Mouse (Mus musculus) liver, embryonic 14.5 days (tissue): Measurements from ENCODE around the gene 3110082J24Rik. TPM values are rescaled to one million over a fixed set of nuclear protein-coding genes. Genes with fewer than 3 reads are reported as not detected.

Experiments
- ATAC-seq: fragments of 200-750 bp; cut with Nextera tagmentation; 2 replicates; pipeline ENCODE4 v1.8.0; 2017; ENCODE audit warnings: moderate number of reproducible peaks, mild to moderate bottlenecking, moderate library complexity; ENCODE audit not compliant: insufficient read depth
- DNase-seq, 3 experiments: peaks; one replicate each; pipeline ENCODE4 v3.0.0-alpha.2; 2012 to 2013; ENCODE audit warnings: low read depth in 3 of 3, low spot score in 3 of 3
- H3K27ac ChIP-seq: fragments of 300-500 bp; sonication (generic); 2 replicates; pipeline ENCODE4 v1.5.1; 2014; ENCODE audit warnings: moderate library complexity, mild to moderate bottlenecking, control low read depth, inconsistent platforms
- H3K27me3 ChIP-seq: fragments of 300-500 bp; sonication (generic); 2 replicates; pipeline ENCODE4 v1.6.1; 2014; ENCODE audit warnings: mild to moderate bottlenecking, low read length, moderate library complexity; ENCODE audit not compliant: control insufficient read depth, insufficient read depth
- H3K36me3 ChIP-seq: fragments of 300-500 bp; sonication (generic); replicated peaks from 2 replicates; pipeline ENCODE4 v1.6.1; 2014; ENCODE audit warnings: low read depth; ENCODE audit not compliant: control insufficient read depth, insufficient read depth
- H3K4me1 ChIP-seq, 2 experiments: fragments of 200-500 bp in 1 of 2; fragments of 300-500 bp in 1 of 2; sonication (generic) in 1 of 2; replicated peaks; 2 replicates each; pipeline ENCODE4 v1.6.1; 2012 to 2014; ENCODE audit warnings: antibody characterized with exemption in 1 of 2, inconsistent platforms in 1 of 2, low read length in 1 of 2; ENCODE audit not compliant: control insufficient read depth in 2 of 2, insufficient read depth in 2 of 2
- H3K4me2 ChIP-seq: fragments of 300-500 bp; sonication (generic); 2 replicates; pipeline ENCODE4 v1.6.1; 2014; ENCODE audit warnings: low read depth, mild to moderate bottlenecking, control low read depth, moderate library complexity
- H3K4me3 ChIP-seq, 2 experiments: fragments of 200-500 bp in 1 of 2; fragments of 300-500 bp in 1 of 2; sonication (generic) in 1 of 2; 2 replicates each; pipeline ENCODE4 v1.5.1; 2012 to 2014; ENCODE audit warnings: low read depth in 2 of 2, low read length in 2 of 2, mild to moderate bottlenecking in 2 of 2, control low read depth in 1 of 2, inconsistent platforms in 1 of 2, moderate library complexity in 1 of 2; ENCODE audit not compliant: insufficient read depth in 1 of 2
- H3K9ac ChIP-seq: fragments of 300-500 bp; sonication (generic); replicated peaks from 2 replicates; pipeline ENCODE4 v1.6.1; 2014; ENCODE audit warnings: mild to moderate bottlenecking, control low read depth, moderate library complexity
- H3K9me3 ChIP-seq: fragments of 300-500 bp; sonication (generic); 2 replicates; pipeline ENCODE4 v1.6.1; 2016; ENCODE audit warnings: low read length, mixed read lengths; ENCODE audit not compliant: control insufficient read depth
- CTCF ChIP-seq: IDR thresholded peaks from 2 replicates; pipeline ENCODE4 v1.5.1; 2016; ENCODE audit warnings: antibody characterized with exemption, low read depth, control low read depth
- EP300 ChIP-seq: IDR thresholded peaks from 2 replicates; pipeline ENCODE4 v1.6.1; 2016; ENCODE audit warnings: antibody characterized with exemption, low read depth
- WGBS: fragments of 180-500 bp; shearing (Covaris S2); extraction: QIAGEN DNeasy Blood & Tissue Kit; methylation state at CpG from one replicate; pipeline ENCODE4 v1.1.7; 2014; ENCODE audit not compliant: insufficient replicate concordance; 5-methylcytosine and 5-hydroxymethylcytosine counted together
- polyA plus RNA-seq, 2 experiments: library from polyadenylated mRNA; depleted of rRNA in 1 of 2; stranded (reverse) in 1 of 2; unstranded in 1 of 2; fragments of >200 nt; fragmentation: Nextera tagmentation in 1 of 2; extraction: Ambion mirVana in 1 of 2; gene quantifications; 2 replicates each; pipeline versions ENCODE4 v1.2.1 to v1.2.3; 2012 to 2014

The 3110082J24Rik gene
- polyA plus RNA-seq, 2 experiments = not detected

GRCm38 (mm10) chr5:30113881-30114760, 8.2 kb upstream of the 3110082J24Rik start:
- DNase-seq (peak in 1 of 3 experiments; percentile 20), ATAC-seq (peak; percentile 38; the same call in 1 of the 2 replicates)
- H3K9me3 ChIP-seq = no peaks in the 10 kb centered on the region
- under 1% methylated on average over 99 of the region's 103 CpGs for WGBS
- no peaks in the 10 kb centered on the region for H3K36me3 ChIP-seq
- peaks cover 0 to 6% of the 10 kb centered on the region in 2 experiments; a peak in 2 of 4 replicates for H3K4me1 ChIP-seq
- peak overlapping the region; percentile 61 for H3K4me2 ChIP-seq
- TF ChIP-seq EP300 (no peak), CTCF (peak; percentile 53)
- H3K4me3 ChIP-seq = peak overlapping the region; percentile 22 to 48
- H3K27me3 ChIP-seq = peaks cover 50% of the 10 kb centered on the region
- no peak overlapping the region for H3K27ac ChIP-seq
- no peak overlapping the region for H3K9ac ChIP-seq

- Histone ChIP-seq H3K9ac (no peak overlapping the region), H3K4me3 (no peak overlapping the region), H3K27me3 (peaks cover 60% of the 10 kb centered on the region), H3K36me3 (no peaks in the 10 kb centered on the region), H3K4me1 (peaks cover 0 to 6% of the 10 kb centered on the region in 2 experiments; a peak in 2 of 4 replicates), H3K27ac (no peak overlapping the region), H3K9me3 (no peaks in the 10 kb centered on the region), H3K4me2 (no peak overlapping the region)
- DNase-seq (no peak), ATAC-seq (no peak)
- TF ChIP-seq EP300 (no peak), CTCF (peak; percentile 42)
- 71% methylated on average over 3 of the region's 3 CpGs for WGBS
Measured at GRCm38 (mm10) chr5:30112533-30113068, 6.7 kb upstream of the 3110082J24Rik start.

DNA sequence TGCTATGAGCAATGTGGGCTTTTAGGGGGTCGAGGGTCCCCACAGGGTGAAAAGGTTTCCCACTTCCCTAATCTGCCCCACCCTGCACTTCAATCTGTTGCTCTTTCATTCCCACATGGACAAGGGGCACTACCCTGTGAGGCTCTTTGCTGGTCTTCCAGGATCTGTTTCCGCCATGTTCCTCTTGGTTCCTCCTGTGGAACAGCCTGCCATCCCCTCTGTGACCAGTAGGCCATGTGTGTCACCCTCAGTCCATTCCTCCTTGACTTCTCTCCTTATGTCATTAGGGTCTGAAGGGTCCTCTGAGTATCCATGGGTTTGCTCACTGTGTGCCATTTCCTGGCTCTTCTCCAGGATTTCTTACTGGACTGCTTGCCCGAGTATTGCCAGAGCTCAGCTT, 5.9 kb upstream of the 3110082J24Rik start:
- no peak overlapping the region for H3K4me2 ChIP-seq
- no peak overlapping the region for H3K27ac ChIP-seq
- H3K4me3 ChIP-seq = no peak overlapping the region
- peaks cover 0 to 6% of the 10 kb centered on the region in 2 experiments; a peak in 2 of 4 replicates for H3K4me1 ChIP-seq
- peaks cover 68% of the 10 kb centered on the region for H3K27me3 ChIP-seq
- TF ChIP-seq EP300 (no peak), CTCF (no peak)
- H3K36me3 ChIP-seq = no peaks in the 10 kb centered on the region
- ATAC-seq = no peak
- 47% methylated on average over 3 of the region's 3 CpGs for WGBS
- no peaks in the 10 kb centered on the region for H3K9me3 ChIP-seq
- no peak for DNase-seq
- H3K9ac ChIP-seq = no peak overlapping the region

DNA sequence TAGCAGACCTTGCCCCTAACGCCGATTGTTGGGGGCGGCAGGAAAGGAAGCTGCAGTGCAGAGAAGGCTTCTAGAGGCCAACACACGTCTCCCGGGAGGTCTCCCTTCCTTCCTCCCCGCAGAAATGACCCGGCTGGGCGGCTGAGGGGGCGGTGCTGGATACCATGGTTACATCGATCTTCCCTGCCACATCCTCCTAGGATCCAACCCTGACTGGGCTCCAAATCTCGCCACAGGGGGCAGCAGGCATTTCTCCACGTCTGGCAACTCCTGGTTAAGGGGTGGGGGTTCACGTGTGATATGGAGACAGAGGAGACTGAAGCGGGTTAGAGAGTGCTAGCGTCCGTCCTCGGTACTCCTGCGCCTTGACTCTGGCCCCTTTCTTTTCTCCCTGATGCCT, 5.2 kb upstream of the 3110082J24Rik start:
- Histone ChIP-seq H3K4me3 (peak overlapping the region in 1 of 2 experiments; percentile 10; a peak in 1 of 4 replicates), H3K27ac (no peak overlapping the region), H3K9me3 (no peaks in the 10 kb centered on the region), H3K4me2 (peak overlapping the region; percentile 30), H3K27me3 (peaks cover 75% of the 10 kb centered on the region), H3K9ac (no peak overlapping the region), H3K36me3 (no peaks in the 10 kb centered on the region), H3K4me1 (peaks cover 0 to 6% of the 10 kb centered on the region in 2 experiments; a peak in 2 of 4 replicates)
- no peak for DNase-seq
- peak; percentile 34; the same call in 1 of the 2 replicates for ATAC-seq
- TF ChIP-seq EP300 (no peak), CTCF (peak; percentile 52)
- WGBS = under 1% methylated on average over 18 of the region's 18 CpGs
